Mouse (Mus musculus) brain, embryonic 18.5 days (tissue): Measurements from ENCODE around the gene Batf3.

Experiments used
- DNase-seq: peaks from one replicate; pipeline ENCODE4 v3.0.0-alpha.2; 2012; ENCODE audit warnings: low read depth, low spot score

Gene Batf3

GRCm38 (mm10) chr1:191086304-191086878 lies 11.3 kb upstream of the Batf3 start:
- DNase-seq: no peak

- DNase-seq: no peak
Measured at GRCm38 (mm10) chr1:191086960-191087359, 10.7 kb upstream of the Batf3 start.

GRCm38 (mm10) chr1:191087955-191088354 lies 9.7 kb upstream of the Batf3 start:
- no peak for DNase-seq

GRCm38 (mm10) chr1:191089355-191089754 lies 8.3 kb upstream of the Batf3 start:
- DNase-seq: no peak

- DNase-seq: no peak
Measured at GRCm38 (mm10) chr1:191092050-191092449, 5.6 kb upstream of the Batf3 start.

GRCm38 (mm10) chr1:191093578-191093977 lies 4.1 kb upstream of the Batf3 start:
- no peak for DNase-seq

- no peak for DNase-seq
Measured at GRCm38 (mm10) chr1:191095019-191095418, 2.6 kb upstream of the Batf3 start.

GRCm38 (mm10) chr1:191096871-191097681 lies 571 bp upstream of the Batf3 start:
- no peak for DNase-seq

- no peak for DNase-seq
Measured at GRCm38 (mm10) chr1:191099114-191099513, 1.5 kb downstream of the Batf3 start.

- DNase-seq: no peak
Measured at GRCm38 (mm10) chr1:191099772-191100291, 2.2 kb downstream of the Batf3 start.

GRCm38 (mm10) chr1:191102730-191103370 lies 5.2 kb downstream of the Batf3 start:
- DNase-seq: no peak

- no peak for DNase-seq
Measured at GRCm38 (mm10) chr1:191105246-191105645, 7.6 kb downstream of the Batf3 start.

GRCm38 (mm10) chr1:191107306-191107705 lies 9.7 kb downstream of the Batf3 start:
- no peak for DNase-seq

- DNase-seq: no peak
Measured at GRCm38 (mm10) chr1:191109907-191110306, 12.3 kb downstream of the Batf3 start.

GRCm38 (mm10) chr1:191111146-191111545 lies 13.5 kb downstream of the Batf3 start:
- DNase-seq: no peak

GRCm38 (mm10) chr1:191114868-191115267 lies 17.2 kb downstream of the Batf3 start:
- no peak for DNase-seq

- DNase-seq: no peak
Measured at GRCm38 (mm10) chr1:191115514-191116238, 18.0 kb downstream of the Batf3 start.

GRCm38 (mm10) chr1:191122744-191123143 lies 25.1 kb downstream of the Batf3 start:
- DNase-seq: no peak

- no peak for DNase-seq
Measured at GRCm38 (mm10) chr1:191123696-191124095, 26.0 kb downstream of the Batf3 start.

GRCm38 (mm10) chr1:191124288-191124687 lies 26.6 kb downstream of the Batf3 start:
- DNase-seq: no peak

GRCm38 (mm10) chr1:191125811-191126638 lies 28.4 kb downstream of the Batf3 start:
- no peak for DNase-seq
